Mouse (Mus musculus) lung, postnatal 36 days (tissue): ENCODE data around the gene Ctsh.
A peak's percentile ranks its signal among the peaks of the same experiment; 100 is the strongest.
"Not testable (repeated sequence)": the region's sequence is repeated elsewhere in the genome, so short reads cannot be mapped to it uniquely, and the experiment has no call there.

Source experiments
- DNase-seq: peaks from one replicate; pipeline ENCODE4 v3.0.0; 2022; ENCODE audit warnings: mixed read lengths

The Ctsh gene

GRCm38 (mm10) chr9:90059828-90060573 lies 6.0 kb downstream of the Ctsh start:
- peak; percentile 58 for DNase-seq

GRCm38 (mm10) chr9:90060574-90060875 lies 6.6 kb downstream of the Ctsh start:
- DNase-seq, result no peak

GRCm38 (mm10) chr9:90060932-90061331 lies 7.0 kb downstream of the Ctsh start:
- DNase-seq, result not testable (repeated sequence)

GRCm38 (mm10) chr9:90067341-90067740 lies 13.4 kb downstream of the Ctsh start:
- peak; percentile 31 for DNase-seq

GRCm38 (mm10) chr9:90068786-90069185 lies 14.8 kb downstream of the Ctsh start:
- DNase-seq, result no peak

- DNase-seq, result peak; percentile 84
Observed at GRCm38 (mm10) chr9:90069485-90069884, 15.5 kb downstream of the Ctsh start.

- DNase-seq, result no peak
Observed at GRCm38 (mm10) chr9:90070174-90070573, 16.2 kb downstream of the Ctsh start.

- no peak for DNase-seq
Observed at GRCm38 (mm10) chr9:90075336-90075735, 21.4 kb downstream of the Ctsh start.

- no peak for DNase-seq
Observed at GRCm38 (mm10) chr9:90076131-90076530, 22.2 kb downstream of the Ctsh start.

- peak; percentile 89 for DNase-seq
Observed at GRCm38 (mm10) chr9:90076849-90077461, 23.0 kb downstream of the Ctsh start.

- DNase-seq, result not testable (repeated sequence)
Observed at GRCm38 (mm10) chr9:90081961-90082360, 28.0 kb downstream of the Ctsh start.

- DNase-seq, result no peak
Observed at GRCm38 (mm10) chr9:90082992-90083391, 29.0 kb downstream of the Ctsh start.

- no peak for DNase-seq
Observed at GRCm38 (mm10) chr9:90084152-90084551, 30.2 kb downstream of the Ctsh start.

- DNase-seq, result no peak
Observed at GRCm38 (mm10) chr9:90084766-90085468, 31.0 kb downstream of the Ctsh start.

GRCm38 (mm10) chr9:90087906-90088485 lies 34.0 kb downstream of the Ctsh start:
- no peak for DNase-seq

GRCm38 (mm10) chr9:90089339-90090104 lies 35.6 kb downstream of the Ctsh start:
- DNase-seq, result no peak

- peak; percentile 52 for DNase-seq
Observed at GRCm38 (mm10) chr9:90098934-90099333, 45.0 kb downstream of the Ctsh start.

GRCm38 (mm10) chr9:90100760-90101159 lies 46.8 kb downstream of the Ctsh start:
- DNase-seq, result peak; percentile 24

- no peak for DNase-seq
Observed at GRCm38 (mm10) chr9:90105462-90105861, 51.5 kb downstream of the Ctsh start.

GRCm38 (mm10) chr9:90106915-90107314 lies 53.0 kb downstream of the Ctsh start:
- DNase-seq, result no peak

GRCm38 (mm10) chr9:90108272-90108671 lies 54.3 kb downstream of the Ctsh start:
- no peak for DNase-seq

GRCm38 (mm10) chr9:90109386-90109785 lies 55.4 kb downstream of the Ctsh start:
- DNase-seq, result no peak

- DNase-seq, result peak; percentile 54
Observed at GRCm38 (mm10) chr9:90113151-90113550, 59.2 kb downstream of the Ctsh start.
